Mouse (Mus musculus): Measurements from ENCODE around the gene Aifm1. TPM values are rescaled to one million over a fixed set of nuclear protein-coding genes. Genes with fewer than 3 reads are reported as not detected.
"Not testable (repeated sequence)": the region's sequence is repeated elsewhere in the genome, so short reads cannot be mapped to it uniquely, and the experiment has no call there.

Aifm1 gene
- polyA plus RNA-seq, 1 experiment: 33.5 TPM

DNA sequence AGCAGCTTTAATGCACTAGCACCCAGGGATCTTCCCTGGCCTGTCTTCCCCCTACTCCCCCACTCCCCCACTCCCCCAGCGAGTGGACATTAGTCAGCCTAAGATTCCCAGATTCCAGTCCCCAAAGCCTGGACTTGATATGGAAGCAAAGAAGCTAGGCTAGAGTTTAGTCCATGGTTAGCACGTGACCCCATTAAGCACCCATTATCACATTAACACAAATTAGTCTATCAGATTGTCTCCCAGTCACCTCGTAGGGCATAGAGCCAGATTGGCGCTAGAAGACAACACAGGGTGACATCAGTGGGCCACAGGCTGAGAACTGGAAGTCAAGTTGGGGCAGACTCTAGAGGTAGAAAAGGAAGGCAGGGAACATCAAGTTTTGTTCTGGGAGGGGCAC is 52.4 kb downstream of the Aifm1 start:
- no peak for DNase-seq (ENCODE audit: extremely low spot score in 1 of 2, low spot score in 1 of 2)

DNA sequence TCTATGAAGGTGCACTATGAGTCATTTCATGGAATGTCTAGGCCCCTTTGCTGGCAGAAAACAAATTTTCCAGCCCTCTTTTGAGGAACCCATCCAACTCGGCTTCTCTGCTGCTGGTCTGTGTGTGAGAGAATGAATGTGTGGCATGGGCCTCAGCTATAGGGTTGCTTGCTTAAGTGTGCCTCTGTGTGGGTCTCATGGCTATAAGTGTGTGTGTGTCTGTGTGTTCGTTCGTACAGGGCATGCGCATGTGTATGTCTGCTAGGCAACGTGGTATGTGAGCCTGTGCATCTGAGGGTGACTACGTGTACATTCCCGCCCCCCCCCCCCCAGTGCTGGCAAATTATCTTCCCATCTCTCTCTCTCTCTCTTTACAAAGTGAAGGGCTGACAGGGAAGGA is 52.9 kb downstream of the Aifm1 start:
- no peak for DNase-seq (ENCODE audit: extremely low spot score in 1 of 2, low spot score in 1 of 2)

DNA sequence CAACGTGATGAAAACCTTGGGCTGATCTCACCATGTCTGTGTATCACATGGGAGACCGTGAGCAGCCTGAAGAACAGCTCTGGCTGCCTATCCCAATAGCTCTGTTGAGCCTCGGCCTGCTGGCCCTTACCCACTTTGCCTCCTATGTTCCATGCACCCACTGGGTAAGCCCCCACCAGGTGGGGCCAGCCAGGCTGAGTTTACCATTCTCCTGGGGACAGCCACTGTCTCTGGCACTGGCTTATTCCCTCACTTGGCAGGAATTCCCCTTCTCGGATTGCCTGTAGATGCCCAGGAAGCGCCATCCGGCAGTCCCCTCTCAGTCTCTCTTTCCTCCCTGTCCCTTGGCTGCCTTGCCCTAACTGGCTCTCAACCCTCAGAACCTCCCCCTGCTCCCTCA is 56.4 kb downstream of the Aifm1 start:
- DNase-seq (ENCODE audit: extremely low spot score in 1 of 2, low spot score in 1 of 2): no peak

DNA sequence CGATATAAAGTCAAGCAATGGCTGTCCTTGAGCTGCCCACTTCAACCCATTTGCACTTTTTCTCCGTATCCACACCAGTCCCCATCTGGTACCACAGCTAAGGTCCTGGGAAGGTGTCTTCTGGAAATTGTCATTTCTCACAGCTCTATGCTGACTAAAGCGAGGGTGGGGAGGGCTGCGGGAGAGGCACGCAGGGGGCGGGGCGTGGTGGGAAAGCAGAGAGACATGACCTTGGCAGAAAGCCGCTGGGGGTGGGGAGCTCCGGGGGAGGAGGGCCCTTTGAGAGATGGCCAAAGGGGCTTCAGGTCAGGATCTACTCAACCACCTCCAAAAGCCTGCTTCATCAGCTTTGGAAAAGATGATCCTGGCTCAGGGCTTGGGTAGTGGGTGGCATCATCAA is 58.3 kb downstream of the Aifm1 start:
- no peak for DNase-seq (ENCODE audit: extremely low spot score in 1 of 2, low spot score in 1 of 2)

DNA sequence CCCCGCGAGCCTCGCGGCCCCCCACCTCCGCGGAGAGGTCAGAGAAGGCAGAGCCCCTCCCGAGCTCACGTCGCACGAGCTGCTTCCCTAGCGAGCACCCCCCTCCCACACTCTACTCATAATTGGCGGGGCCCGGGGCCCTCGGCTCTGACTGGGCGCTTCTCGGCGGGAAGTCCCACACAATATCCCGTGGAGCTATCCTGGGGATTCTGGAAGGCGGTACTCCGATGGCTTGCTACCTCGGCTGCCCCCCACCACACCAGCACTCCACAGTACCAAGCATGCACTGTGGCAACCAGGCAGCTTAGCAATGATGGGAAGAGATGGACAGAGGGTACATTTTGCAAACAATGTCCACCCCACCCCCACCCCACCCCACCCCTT is 58.9 kb downstream of the Aifm1 start:
- DNase-seq (ENCODE audit: extremely low spot score in 1 of 2, low spot score in 1 of 2): no peak

DNA sequence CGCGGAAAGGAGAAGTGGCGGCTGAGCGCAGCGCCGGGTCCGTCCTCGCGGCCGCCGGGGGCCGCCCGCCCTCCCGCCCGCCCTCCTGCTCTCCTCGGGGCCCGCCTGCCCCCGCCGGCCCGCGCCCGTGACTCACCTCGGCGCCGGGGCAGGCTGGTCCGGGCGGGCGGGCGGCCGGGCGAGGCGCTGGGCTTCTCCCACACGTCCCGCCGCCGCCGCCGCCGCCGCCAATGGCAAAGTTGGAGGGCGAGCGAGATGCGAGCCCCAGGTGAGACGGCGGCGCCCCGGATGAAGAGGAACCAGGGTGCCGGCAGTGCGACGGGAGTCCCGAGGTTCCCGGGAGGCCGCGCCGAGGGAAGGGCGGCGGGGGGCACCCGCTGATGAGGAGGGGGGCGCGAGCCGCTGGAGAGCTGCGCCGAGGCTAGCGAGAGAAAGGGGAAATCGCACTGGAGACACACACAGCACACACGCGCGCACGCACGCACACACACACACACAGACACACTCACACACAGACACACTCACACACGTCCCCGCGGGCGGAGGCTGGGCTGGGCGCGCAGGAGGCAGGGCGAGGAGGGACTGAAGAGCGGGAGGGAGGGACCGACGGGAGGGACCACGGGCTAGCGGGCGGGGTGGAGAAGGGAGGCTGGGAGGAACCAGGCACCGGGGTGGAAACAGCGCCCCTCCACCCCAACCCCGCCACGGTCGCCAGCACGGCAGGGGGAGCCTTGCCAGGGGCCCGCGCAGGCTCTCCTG is 59.4 kb downstream of the Aifm1 start:
- DNase-seq (ENCODE audit: extremely low spot score in 1 of 2, low spot score in 1 of 2): peak in 1 of 2 experiments; percentile 8

DNA sequence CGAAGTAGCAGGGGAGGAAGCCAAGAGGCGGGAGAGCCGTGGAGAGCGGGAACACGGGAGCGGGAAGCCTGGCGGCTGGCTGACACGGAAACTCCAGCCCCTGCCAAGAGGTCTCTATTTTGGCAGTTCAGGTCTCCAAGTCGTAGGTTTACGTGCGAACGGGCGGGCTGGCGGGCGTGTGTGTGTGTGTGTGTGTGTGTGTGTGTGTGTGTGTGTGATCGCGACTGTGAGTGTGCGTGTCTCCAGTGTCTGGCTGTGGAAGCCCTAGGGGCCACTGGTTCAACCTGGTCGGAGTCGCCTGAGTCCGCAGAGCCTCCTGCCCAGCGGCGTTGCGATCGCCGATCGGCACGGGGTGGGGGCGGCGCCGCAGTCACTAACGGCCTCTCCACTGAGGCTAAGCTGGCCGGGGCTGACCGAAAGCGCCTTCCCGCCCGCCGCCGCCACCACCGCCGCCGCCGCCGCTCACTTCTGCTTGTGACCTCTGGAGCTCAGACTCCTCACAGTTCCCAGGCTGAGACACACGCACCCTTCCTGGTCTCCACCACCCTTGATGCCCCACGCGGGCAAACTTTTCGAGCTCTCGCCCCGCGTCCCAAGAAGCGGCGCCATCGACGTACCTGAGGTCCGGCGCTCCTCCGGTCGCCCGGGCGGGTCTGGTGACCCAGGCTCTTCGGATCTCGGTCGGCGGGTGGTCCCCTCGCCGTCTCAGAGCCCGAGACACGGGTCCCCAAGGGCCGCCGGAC is 60.3 kb downstream of the Aifm1 start:
- DNase-seq (ENCODE audit: extremely low spot score in 1 of 2, low spot score in 1 of 2): no peak

DNA sequence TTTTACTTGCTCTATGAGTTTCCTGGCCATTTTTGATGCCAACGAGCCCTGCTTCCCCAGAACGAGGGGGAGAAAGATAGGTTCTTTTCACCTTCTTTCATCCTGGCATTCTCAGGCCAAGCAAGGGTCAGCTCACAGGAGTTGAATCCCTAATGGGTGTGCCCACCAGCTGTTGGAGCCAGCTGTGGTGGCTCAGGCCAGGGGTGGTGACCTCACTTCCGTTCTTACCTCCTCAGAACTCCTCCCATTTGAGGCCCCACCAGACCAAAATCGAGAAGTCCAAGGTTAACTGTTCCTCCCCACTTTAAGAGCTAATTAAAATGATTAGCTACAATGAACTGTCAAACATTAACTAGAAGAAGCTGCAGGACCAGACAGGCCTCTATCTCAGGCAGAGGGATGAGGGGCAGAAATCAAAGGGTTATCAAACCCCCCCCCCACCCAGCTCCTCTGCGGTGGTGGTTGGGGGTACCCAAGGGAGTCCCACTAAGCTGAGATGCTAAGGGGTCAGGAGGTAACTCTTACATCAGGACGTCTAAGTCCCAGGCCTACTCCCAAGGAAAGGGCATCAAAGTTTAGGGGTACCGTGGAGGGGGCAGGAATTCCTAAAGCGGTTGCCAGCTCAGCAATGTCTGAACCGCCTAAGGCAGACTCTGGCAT is 61.0 kb downstream of the Aifm1 start:
- no peak for DNase-seq (ENCODE audit: extremely low spot score in 1 of 2, low spot score in 1 of 2)

DNA sequence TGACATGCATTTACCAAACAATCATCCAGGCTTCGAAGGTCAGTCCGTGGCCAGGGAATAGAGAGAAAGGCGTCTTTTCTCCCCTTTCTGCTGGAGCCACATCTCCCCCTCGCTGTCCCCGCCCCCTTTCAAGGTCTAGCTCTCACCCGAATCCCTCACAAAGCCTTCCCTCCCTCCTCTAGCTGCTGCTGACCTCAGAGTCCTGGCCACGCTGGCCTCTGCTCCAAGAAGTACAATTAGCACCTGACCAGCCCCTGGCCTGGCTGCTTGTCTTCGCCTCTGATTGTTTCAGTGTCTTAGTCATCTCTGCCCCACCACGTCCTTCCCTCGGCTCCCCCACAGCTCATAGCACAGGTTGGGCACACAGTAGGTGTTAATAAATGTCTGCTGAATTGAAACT is 63.7 kb downstream of the Aifm1 start:
- no peak for DNase-seq (ENCODE audit: extremely low spot score in 1 of 2, low spot score in 1 of 2)

DNA sequence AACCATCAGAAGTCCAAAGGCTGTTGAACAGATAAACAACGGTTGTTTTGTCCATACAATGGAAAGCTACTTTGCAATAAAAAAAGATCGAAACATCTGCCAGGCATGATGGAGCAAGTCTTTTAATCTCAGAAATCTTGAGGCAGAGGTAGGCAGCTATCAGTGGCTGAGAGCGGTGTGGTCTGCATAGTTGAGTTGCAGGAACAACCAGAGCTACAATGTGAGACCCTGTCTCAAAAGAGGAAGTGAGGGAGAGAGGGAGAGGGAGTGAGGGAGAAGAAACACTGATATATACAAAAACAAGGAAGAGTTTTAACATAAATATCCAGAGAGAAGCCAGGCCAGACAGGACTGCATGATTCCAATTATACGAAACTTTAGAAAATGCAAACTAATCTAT is 68.7 kb downstream of the Aifm1 start:
- DNase-seq (ENCODE audit: extremely low spot score in 1 of 2, low spot score in 1 of 2): no peak

DNA sequence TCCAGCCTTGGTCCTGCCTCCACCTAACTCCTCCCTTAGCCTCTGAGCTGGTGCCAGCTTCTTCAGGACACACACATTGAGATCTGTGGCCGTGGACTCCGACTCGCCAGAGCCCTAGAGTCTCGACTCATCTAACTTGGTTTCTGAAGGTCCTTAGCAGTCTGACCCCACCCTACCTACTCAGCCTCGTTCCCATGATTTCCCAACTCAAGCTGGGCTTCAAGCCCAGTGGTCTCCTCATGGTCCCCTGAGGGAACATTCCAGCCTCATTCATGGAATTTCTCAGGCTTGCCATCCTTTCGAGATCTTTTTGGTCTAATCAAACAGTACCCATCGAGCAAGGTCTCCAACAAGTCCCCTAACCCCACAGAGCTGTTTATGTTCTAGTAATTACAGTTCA is 71.4 kb downstream of the Aifm1 start:
- DNase-seq (ENCODE audit: extremely low spot score in 1 of 2, low spot score in 1 of 2): no peak

DNA sequence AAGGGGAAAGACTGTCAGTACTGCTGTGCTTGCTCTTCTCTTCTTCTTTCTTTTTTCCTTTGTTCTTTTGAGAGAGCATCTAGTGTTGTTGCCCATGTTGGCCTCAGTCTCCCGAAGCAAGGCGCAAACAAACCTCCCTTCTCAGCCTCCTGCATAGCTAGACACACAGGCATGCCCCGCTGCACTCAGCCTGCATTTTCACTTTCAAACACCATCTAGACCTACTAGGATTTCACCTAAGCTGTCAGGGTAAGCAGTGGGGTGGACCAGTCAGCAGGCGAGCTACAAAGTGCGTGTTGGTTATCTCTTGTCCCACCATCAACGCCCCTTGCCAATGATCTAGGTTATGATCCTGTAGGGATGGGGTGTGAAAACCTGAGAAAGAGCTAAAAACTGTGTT is 71.8 kb downstream of the Aifm1 start:
- no peak for DNase-seq (ENCODE audit: extremely low spot score in 1 of 2, low spot score in 1 of 2)

DNA sequence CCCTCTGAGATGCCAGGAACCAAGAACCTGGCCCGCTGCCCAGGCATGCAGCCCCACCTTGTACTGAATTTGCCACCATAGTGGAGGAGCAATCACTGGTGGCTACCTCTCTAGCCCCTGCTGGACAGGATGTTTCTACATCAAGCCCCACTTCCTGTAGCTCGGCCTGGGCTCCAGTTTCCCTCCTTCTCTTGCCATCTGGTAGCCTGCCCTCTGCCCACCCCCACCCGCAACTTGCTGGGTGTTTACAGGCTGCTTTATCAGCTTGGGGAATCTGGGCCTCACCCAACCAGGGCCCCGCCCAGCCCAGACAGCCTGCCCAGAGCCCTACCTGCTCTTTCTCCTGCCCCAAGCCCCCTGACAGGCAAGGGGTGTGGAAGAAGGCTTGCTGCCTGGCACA is 74.3 kb downstream of the Aifm1 start:
- DNase-seq (ENCODE audit: extremely low spot score in 1 of 2, low spot score in 1 of 2): no peak

DNA sequence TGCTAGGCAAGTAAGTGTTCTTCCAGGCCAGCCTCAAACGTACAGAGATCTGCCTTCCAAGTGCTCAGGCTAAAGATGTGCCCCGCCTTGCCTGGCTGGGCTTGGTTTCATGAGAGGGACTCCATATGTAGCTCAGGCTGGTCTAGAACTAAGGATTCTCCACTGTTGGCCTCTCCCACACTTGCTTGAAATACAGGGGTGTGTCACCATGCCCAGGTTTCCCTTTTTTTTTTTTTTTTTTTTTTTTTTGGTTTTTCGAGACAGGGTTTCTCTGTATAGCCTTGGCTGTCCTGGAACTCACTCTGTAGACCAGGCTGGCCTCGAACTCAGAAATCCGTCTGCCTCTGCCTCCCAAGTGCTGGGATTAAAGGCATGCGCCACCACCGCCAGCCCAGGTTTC is 77.3 kb downstream of the Aifm1 start:
- not testable (repeated sequence) for DNase-seq (ENCODE audit: extremely low spot score in 1 of 2, low spot score in 1 of 2)

DNA sequence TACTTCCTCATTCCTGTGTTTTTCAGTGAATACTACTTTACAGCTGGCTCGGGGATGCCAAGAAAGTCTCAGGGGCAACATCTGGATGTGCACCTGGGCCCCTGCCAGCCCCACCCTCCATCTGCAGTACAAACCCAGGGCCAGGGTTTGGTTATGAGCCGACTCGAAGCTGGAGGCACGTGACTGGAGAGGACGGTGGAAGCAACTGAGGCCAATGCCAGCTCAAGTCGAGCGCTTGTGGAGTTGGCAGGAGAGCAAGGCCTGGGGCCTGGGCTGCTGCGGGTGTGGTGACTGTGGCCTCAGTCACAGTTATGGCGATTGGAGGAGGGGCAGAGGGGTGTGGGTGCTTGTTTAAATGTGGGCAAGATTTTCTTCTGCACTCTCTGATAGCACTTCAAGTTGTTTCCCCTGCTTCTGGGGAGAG is 77.9 kb downstream of the Aifm1 start:
- no peak for DNase-seq (ENCODE audit: extremely low spot score in 1 of 2, low spot score in 1 of 2)

DNA sequence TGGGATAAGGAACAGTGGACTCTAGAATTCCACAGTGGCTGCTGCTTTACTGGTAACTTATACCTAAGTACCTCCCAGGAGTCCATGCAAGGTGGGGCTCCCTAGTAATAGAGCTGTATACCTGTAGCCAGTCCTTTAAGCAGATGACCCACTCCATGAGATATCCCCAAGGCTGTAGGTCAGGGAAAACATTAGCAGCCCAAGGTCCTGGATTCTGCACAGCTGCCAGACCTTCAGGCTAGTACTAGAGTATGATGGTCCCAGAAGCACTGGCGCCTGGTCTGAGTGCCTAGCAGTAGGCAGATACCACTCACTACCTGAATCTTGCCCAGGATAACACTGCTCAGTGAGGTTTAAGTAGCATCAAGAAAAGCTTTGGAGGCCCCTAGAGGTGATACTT is 79.1 kb downstream of the Aifm1 start:
- DNase-seq (ENCODE audit: extremely low spot score in 1 of 2, low spot score in 1 of 2): no peak

DNA sequence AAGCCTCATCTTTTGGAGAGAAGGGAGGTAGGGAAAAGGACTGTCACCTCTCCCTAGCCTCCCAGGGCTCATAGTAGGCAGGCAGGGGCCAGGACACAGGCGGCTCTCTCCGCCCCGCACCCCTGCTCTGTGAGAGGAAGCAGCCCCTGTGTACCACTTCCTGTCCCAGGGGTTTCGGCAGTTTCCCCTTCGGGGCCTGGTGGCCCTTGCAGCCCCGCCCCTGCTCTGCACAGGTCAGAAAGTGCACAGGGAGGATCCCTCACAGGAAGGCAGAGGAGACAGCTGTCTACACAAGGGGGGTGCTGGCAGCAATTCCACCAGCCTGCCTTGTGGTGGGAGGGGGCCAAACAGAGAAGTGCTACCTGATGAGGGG is 79.8 kb downstream of the Aifm1 start:
- no peak for DNase-seq (ENCODE audit: extremely low spot score in 1 of 2, low spot score in 1 of 2)

DNA sequence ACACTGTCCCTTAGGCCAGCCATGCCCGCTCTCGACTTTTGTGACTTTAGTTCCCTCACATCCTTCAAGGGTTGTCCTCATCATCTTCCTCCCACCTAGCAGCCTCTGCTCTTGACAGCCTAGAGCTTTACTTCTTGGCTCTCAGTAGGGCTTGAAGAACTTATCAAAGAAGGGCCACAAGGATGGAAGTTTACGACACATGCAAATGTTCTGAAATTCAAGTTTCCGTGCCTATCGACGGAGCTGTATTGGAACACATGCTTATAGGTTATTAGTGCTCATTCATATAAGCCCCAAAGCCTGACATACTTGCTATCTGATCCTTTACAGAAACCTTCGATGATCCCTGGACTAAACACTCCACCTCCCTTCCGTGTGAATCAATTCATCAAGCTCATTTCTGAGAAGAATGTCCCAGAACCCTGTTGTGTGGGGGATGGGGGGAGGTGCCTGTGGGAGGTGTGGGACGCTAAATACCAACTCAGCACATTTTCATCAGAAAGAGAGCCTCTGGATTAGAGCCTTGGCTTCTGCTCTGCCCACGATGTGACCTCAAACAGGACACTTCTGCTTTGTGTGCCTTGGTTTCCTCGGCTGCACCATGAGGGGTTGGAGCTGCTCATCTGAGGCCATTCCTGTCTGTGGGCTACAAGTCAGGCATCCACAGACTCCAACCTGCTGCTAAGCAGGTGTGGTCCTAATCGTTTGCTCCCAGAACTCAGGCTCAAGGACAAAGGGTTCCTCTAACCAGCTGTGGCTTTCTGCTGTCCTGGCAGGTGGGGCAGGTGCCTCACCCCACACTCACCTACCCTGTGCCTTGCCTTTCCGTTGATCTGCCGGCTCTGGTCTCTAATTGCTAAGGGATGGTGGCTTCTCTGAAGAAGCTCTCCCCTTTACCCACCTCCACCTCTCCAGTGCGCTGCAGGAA is 80.5 kb downstream of the Aifm1 start:
- no peak for DNase-seq (ENCODE audit: extremely low spot score in 1 of 2, low spot score in 1 of 2)

DNA sequence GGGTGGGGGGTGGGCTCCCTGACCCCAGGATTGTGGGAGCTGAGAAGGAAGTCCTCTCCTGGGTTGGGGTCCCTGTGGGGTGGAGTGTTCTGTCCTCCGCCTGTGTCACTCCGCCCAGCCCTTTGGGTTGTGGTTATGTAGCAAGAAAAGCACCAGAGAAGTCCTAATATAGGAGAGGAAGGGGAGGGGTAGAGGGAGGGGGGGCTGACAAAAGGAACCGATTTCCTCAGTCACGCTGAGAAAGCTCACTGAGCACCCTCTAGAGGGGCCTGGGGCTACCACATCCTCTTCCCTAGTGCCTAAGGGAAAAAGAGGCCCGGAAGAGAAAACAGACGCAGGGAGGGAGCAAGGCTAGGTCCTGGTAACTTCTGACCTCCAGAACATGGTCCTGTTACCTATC is 83.8 kb downstream of the Aifm1 start:
- no peak for DNase-seq (ENCODE audit: extremely low spot score in 1 of 2, low spot score in 1 of 2)

DNA sequence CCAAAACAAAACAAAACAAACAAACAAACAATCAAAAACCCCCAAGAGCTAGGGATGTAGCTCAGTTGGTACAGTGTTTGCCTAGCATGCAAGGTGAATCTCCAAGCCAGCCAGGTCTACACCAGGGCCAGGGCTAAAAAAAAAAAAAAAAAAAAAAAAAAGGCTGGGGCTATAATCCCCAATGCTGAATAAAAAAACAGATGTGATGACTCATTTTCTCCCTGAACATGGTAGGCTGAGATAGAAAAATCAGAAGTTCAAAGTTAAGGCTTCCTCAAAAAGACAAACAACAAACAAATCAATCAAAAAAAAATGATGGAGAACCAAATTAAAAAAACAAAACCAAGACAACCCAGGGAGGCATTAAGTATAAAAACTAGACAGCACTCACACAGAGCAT is 84.3 kb downstream of the Aifm1 start:
- DNase-seq (ENCODE audit: extremely low spot score in 1 of 2, low spot score in 1 of 2): no peak

DNA sequence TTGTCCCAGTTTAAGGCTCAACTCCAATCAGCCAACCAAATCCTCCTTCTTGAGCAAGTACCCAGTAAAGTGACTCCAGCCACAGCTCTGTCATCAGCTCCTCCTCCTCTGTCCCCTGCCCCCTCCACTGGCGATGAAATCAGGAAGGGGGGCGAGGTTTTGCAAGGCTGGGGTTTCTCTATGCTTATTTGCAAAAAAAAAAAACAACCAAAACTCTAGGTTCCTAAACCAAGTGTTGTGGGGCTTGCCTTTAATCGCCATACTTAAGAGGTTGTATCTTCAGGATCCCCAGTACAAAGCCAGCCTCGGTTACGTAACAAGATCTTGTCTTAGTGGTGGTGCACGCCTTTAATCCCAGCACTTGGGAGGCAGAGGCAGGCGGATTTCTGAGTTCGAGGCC is 84.7 kb downstream of the Aifm1 start:
- DNase-seq (ENCODE audit: extremely low spot score in 1 of 2, low spot score in 1 of 2): no peak

All from frontal cortex, adult 2 months (tissue).